Mouse (Mus musculus) neural tube, embryonic 15.5 days (tissue): ENCODE data around the gene Chic1. TPM values are rescaled to one million over a fixed set of nuclear protein-coding genes. Genes with fewer than 3 reads are reported as not detected.

Source experiments
- ATAC-seq: fragments of 200-750 bp; cut with Nextera tagmentation; 2 replicates; pipeline ENCODE4 v1.8.0; 2017; ENCODE audit warnings: mild to moderate bottlenecking, moderate TSS enrichment, moderate library complexity; ENCODE audit not compliant: low FRiP score
- H3K27ac ChIP-seq: fragments of 300-500 bp; sonication (generic); replicated peaks from 2 replicates; pipeline ENCODE4 v1.5.1; 2015; ENCODE audit warnings: mild to moderate bottlenecking, inconsistent platforms
- H3K27me3 ChIP-seq: fragments of 300-500 bp; sonication (generic); replicated peaks from 2 replicates; pipeline ENCODE4 v1.6.1; 2015; ENCODE audit warnings: inconsistent platforms
- H3K36me3 ChIP-seq: fragments of 300-500 bp; sonication (generic); 2 replicates; pipeline ENCODE4 v1.6.1; 2015; ENCODE audit warnings: inconsistent platforms
- H3K4me1 ChIP-seq: fragments of 300-500 bp; sonication (generic); 2 replicates; pipeline ENCODE4 v1.6.1; 2015; ENCODE audit warnings: inconsistent platforms
- H3K4me2 ChIP-seq: fragments of 300-500 bp; sonication (generic); 2 replicates; pipeline ENCODE4 v1.6.1; 2015; ENCODE audit warnings: inconsistent platforms, mild to moderate bottlenecking, moderate library complexity
- H3K4me3 ChIP-seq: fragments of 300-500 bp; sonication (generic); replicated peaks from 2 replicates; pipeline ENCODE4 v1.5.1; 2015; ENCODE audit warnings: mild to moderate bottlenecking, inconsistent platforms
- H3K9ac ChIP-seq: fragments of 300-500 bp; sonication (generic); replicated peaks from 2 replicates; pipeline ENCODE4 v1.6.1; 2015; ENCODE audit warnings: mild to moderate bottlenecking, inconsistent platforms
- H3K9me3 ChIP-seq: fragments of 300-500 bp; sonication (generic); replicated peaks from 2 replicates; pipeline ENCODE4 v1.6.1; 2016; ENCODE audit warnings: inconsistent platforms
- WGBS: fragments of 180-500 bp; shearing (Covaris S2); methylation state at CpG from one replicate; pipeline ENCODE4 v1.1.7; 2015; ENCODE audit warnings: mixed read lengths; 5-methylcytosine and 5-hydroxymethylcytosine counted together
- polyA plus RNA-seq: library from polyadenylated mRNA; unstranded; fragments of >200 nt; fragmentation: Nextera tagmentation; extraction: Ambion mirVana; gene quantifications from 2 replicates; pipeline ENCODE4 v1.2.1, GENCODE M21; 2015

Chic1 gene
- polyA plus RNA-seq, 1 experiment from 2014 or later, result 8.1 TPM

- Histone ChIP-seq H3K4me3 (no peak overlapping the region), H3K4me2 (no peak overlapping the region), H3K9me3 (no peaks in the 10 kb centered on the region), H3K27me3 (peaks cover 29% of the 10 kb centered on the region), H3K36me3 (no peaks in the 10 kb centered on the region), H3K9ac (no peak overlapping the region), H3K4me1 (no peaks in the 10 kb centered on the region), H3K27ac (no peak overlapping the region)
- 80% methylated on average over 7 of the region's 7 CpGs for WGBS
- ATAC-seq, result no peak
These were observed 76.0 kb downstream of the Chic1 start for GRCm38 (mm10) chrX:103432293-103432692.

GRCm38 (mm10) chrX:103438023-103438422, 81.7 kb downstream of the Chic1 start:
- no peaks in the 10 kb centered on the region for H3K4me1 ChIP-seq
- H3K9me3 ChIP-seq, result no peaks in the 10 kb centered on the region
- peaks cover 33% of the 10 kb centered on the region for H3K27me3 ChIP-seq
- no peak overlapping the region for H3K4me2 ChIP-seq
- no peak overlapping the region for H3K27ac ChIP-seq
- H3K4me3 ChIP-seq, result no peak overlapping the region
- 23% methylated on average over 9 of the region's 9 CpGs for WGBS
- H3K36me3 ChIP-seq, result no peaks in the 10 kb centered on the region
- H3K9ac ChIP-seq, result no peak overlapping the region
- ATAC-seq, result no peak

- Histone ChIP-seq H3K4me3 (no peak overlapping the region), H3K4me1 (no peaks in the 10 kb centered on the region), H3K9me3 (no peaks in the 10 kb centered on the region), H3K36me3 (no peaks in the 10 kb centered on the region), H3K27ac (no peak overlapping the region), H3K27me3 (peaks cover 42% of the 10 kb centered on the region), H3K9ac (no peak overlapping the region), H3K4me2 (no peak overlapping the region)
- 4% methylated on average over 1 of the region's 1 CpGs for WGBS
- no peak for ATAC-seq
These were observed 84.5 kb downstream of the Chic1 start for GRCm38 (mm10) chrX:103440803-103441202.

GRCm38 (mm10) chrX:103443755-103444154, 87.5 kb downstream of the Chic1 start:
- 39% methylated on average over 7 of the region's 7 CpGs for WGBS

More at GRCm38 (mm10) chrX:103443755-103444154, 87.5 kb downstream of the Chic1 start:
- no peak overlapping the region for H3K27ac ChIP-seq
- peaks cover 41% of the 10 kb centered on the region for H3K27me3 ChIP-seq
- H3K9ac ChIP-seq, result no peak overlapping the region
- H3K4me3 ChIP-seq, result no peak overlapping the region
- peaks cover 7% of the 10 kb centered on the region; the same call in 1 of the 2 replicates for H3K4me1 ChIP-seq
- H3K4me2 ChIP-seq, result no peak overlapping the region
- H3K9me3 ChIP-seq, result no peaks in the 10 kb centered on the region
- ATAC-seq, result no peak
- H3K36me3 ChIP-seq, result no peaks in the 10 kb centered on the region

Other genes with a start within 250 kb of the Chic1 start
- 112 and 129 TPM in 2 replicates for gene Nap1l2, start 169.8 kb upstream of the Chic1 start, polyA plus RNA-seq
- gene Cdx4, start 35.1 kb upstream of the Chic1 start, polyA plus RNA-seq, result not detected in 2 replicates
- 0.26 and 0.46 TPM in 2 replicates for gene Tsx, start 58.0 kb downstream of the Chic1 start, polyA plus RNA-seq
- not detected in 2 replicates for gene Gm26992, start 65.5 kb downstream of the Chic1 start, polyA plus RNA-seq